Mouse (Mus musculus) MEL (cell line): ENCODE data around the gene H2-M3.

Experiments used
- BHLHE40 ChIP-seq: IDR thresholded peaks from 2 replicates; pipeline ENCODE4 v1.6.1; 2012; ENCODE audit warnings: low read depth, mild to moderate bottlenecking, inconsistent platforms, low read length, improper control_type of control experiment, borderline replicate concordance
- CTCF ChIP-seq, 3 experiments: IDR thresholded peaks in 2 of 3; conservative IDR thresholded peaks in 1 of 3; 2 replicates each; pipeline ENCODE4 v1.5.1; 2011 to 2012; ENCODE audit warnings: low read length in 3 of 3, low read depth in 2 of 3, mild to moderate bottlenecking in 2 of 3, improper control_type of control experiment in 1 of 3, inconsistent platforms in 1 of 3, mixed read lengths in 1 of 3, moderate library complexity in 1 of 3; ENCODE audit not compliant: control insufficient read depth in 1 of 3, insufficient read depth in 1 of 3, poor library complexity in 1 of 3, severe bottlenecking in 1 of 3
- EP300 ChIP-seq, 2 experiments: IDR thresholded peaks; 2 replicates each; pipeline ENCODE4 v1.6.1; 2011; ENCODE audit warnings: improper control_type of control experiment in 2 of 2, low read length in 2 of 2, low read depth in 1 of 2, mild to moderate bottlenecking in 1 of 2
- HCFC1 ChIP-seq: IDR thresholded peaks from 2 replicates; pipeline ENCODE4 v1.6.1; 2012; ENCODE audit warnings: low read depth, mild to moderate bottlenecking, inconsistent platforms, low read length, improper control_type of control experiment, moderate library complexity
- POLR2A ChIP-seq, 2 experiments: IDR thresholded peaks; 2 replicates each; pipeline ENCODE4 v1.6.1; 2011 to 2012; ENCODE audit warnings: low read length in 2 of 2, mild to moderate bottlenecking in 2 of 2, control low read depth in 1 of 2, improper control_type of control experiment in 1 of 2, low read depth in 1 of 2, moderate library complexity in 1 of 2; ENCODE audit not compliant: control insufficient read depth in 1 of 2, insufficient read depth in 1 of 2, poor library complexity in 1 of 2
- POLR2AphosphoS5 ChIP-seq: IDR thresholded peaks from 2 replicates; pipeline ENCODE4 v1.6.1; 2012; ENCODE audit warnings: low read depth, borderline replicate concordance, mild to moderate bottlenecking, inconsistent platforms, low read length, moderate library complexity, mixed read lengths
- UBTF ChIP-seq: IDR thresholded peaks from 2 replicates; pipeline ENCODE4 v1.6.1; 2012; ENCODE audit warnings: low read depth, mild to moderate bottlenecking, inconsistent platforms, low read length, improper control_type of control experiment, moderate library complexity, borderline replicate concordance; ENCODE audit not compliant: insufficient read depth
- ZKSCAN1 ChIP-seq: IDR thresholded peaks from 2 replicates; pipeline ENCODE4 v1.6.1; 2012; ENCODE audit warnings: low read depth, mild to moderate bottlenecking, inconsistent platforms, low read length, improper control_type of control experiment, moderate library complexity

- no peak for TF ChIP-seq UBTF
- no peak for TF ChIP-seq POLR2A (IDR thresholded peaks at IDR 0.05; ENCODE audit: control insufficient read depth in 1 of 2, insufficient read depth in 1 of 2, low read depth in 1 of 2, low read length in 2 of 2, poor library complexity in 1 of 2)
- TF ChIP-seq CTCF (IDR thresholded peaks at IDR 0.05 in 2 of 3, conservative IDR thresholded peaks at IDR 0.05 in 1 of 3; ENCODE audit: control insufficient read depth in 1 of 3, insufficient read depth in 1 of 3, low read depth in 2 of 3, low read length in 3 of 3, poor library complexity in 1 of 3, severe bottlenecking in 1 of 3), result peak; percentile 14 to 60 (median 50); a peak in 4 of 6 replicates
- no peak for TF ChIP-seq ZKSCAN1
- no peak for TF ChIP-seq POLR2AphosphoS5
- TF ChIP-seq BHLHE40, result no peak
- no peak for TF ChIP-seq EP300 (IDR thresholded peaks at IDR 0.05; ENCODE audit: low read depth in 1 of 2, low read length in 2 of 2)
- TF ChIP-seq HCFC1, result no peak
Measured at GRCm38 (mm10) chr17:37250544-37250943, 19.5 kb upstream of the H2-M3 start.
